Mouse (Mus musculus) neural tube, embryonic 11.5 days (tissue): ENCODE data around the gene Mt3. TPM values are rescaled to one million over a fixed set of nuclear protein-coding genes. Genes with fewer than 3 reads are reported as not detected.

ENCODE experiments used
- ATAC-seq: fragments of 200-750 bp; cut with Nextera tagmentation; 2 replicates; pipeline ENCODE4 v1.8.0; 2017; ENCODE audit warnings: moderate number of reproducible peaks, mild to moderate bottlenecking, moderate TSS enrichment, moderate library complexity; ENCODE audit not compliant: insufficient read depth, low FRiP score, low TSS enrichment
- DNase-seq: peaks from one replicate; pipeline ENCODE4 v3.0.0-alpha.2; 2015; ENCODE audit warnings: low spot score
- H3K27ac ChIP-seq: fragments of 300-500 bp; sonication (generic); 2 replicates; pipeline ENCODE4 v1.5.1; 2014; ENCODE audit warnings: low read depth, mild to moderate bottlenecking, low read length
- H3K27me3 ChIP-seq: fragments of 300-500 bp; sonication (generic); 2 replicates; pipeline ENCODE4 v1.6.1; 2014; ENCODE audit warnings: mild to moderate bottlenecking, low read length, mixed read lengths; ENCODE audit not compliant: control insufficient read depth, insufficient read depth
- H3K36me3 ChIP-seq: fragments of 300-500 bp; sonication (generic); 2 replicates; pipeline ENCODE4 v1.6.1; 2014; ENCODE audit warnings: mild to moderate bottlenecking, low read length, moderate library complexity, mixed read lengths; ENCODE audit not compliant: control insufficient read depth, insufficient read depth
- H3K4me1 ChIP-seq: fragments of 300-500 bp; sonication (generic); 2 replicates; pipeline ENCODE4 v1.6.1; 2014; ENCODE audit warnings: low read length, mixed read lengths; ENCODE audit not compliant: control insufficient read depth, insufficient read depth
- H3K4me2 ChIP-seq: fragments of 300-500 bp; sonication (generic); 2 replicates; pipeline ENCODE4 v1.6.1; 2014; ENCODE audit warnings: low read depth, mild to moderate bottlenecking, moderate library complexity
- H3K4me3 ChIP-seq: fragments of 300-500 bp; sonication (generic); 2 replicates; pipeline ENCODE4 v1.5.1; 2014; ENCODE audit warnings: low read depth, low read length
- H3K9ac ChIP-seq: fragments of 300-500 bp; sonication (generic); 2 replicates; pipeline ENCODE4 v1.6.1; 2014; ENCODE audit warnings: mild to moderate bottlenecking, low read length
- H3K9me3 ChIP-seq: fragments of 300-500 bp; sonication (generic); 2 replicates; pipeline ENCODE4 v1.6.1; 2016; ENCODE audit warnings: low read length; ENCODE audit not compliant: control insufficient read depth
- WGBS: fragments of 180-500 bp; shearing (Covaris S2); extraction: QIAGEN DNeasy Blood & Tissue Kit; methylation state at CpG from one replicate; pipeline ENCODE4 v1.1.7; 2014; 5-methylcytosine and 5-hydroxymethylcytosine counted together
- polyA plus RNA-seq: library from polyadenylated mRNA; unstranded; fragments of >200 nt; fragmentation: Nextera tagmentation; extraction: Ambion mirVana; gene quantifications from 2 replicates; pipeline ENCODE4 v1.2.1, GENCODE M21; 2014

The Mt3 gene
- polyA plus RNA-seq, 1 experiment from 2014 or later: 9.8 TPM

GRCm38 (mm10) chr8:94177716-94178390 lies 25.4 kb downstream of the Mt3 start:
- no peak overlapping the region for H3K27ac ChIP-seq
- no peak overlapping the region for H3K9ac ChIP-seq
- H3K9me3 ChIP-seq: no peaks in the 10 kb centered on the region
- no peaks in the 10 kb centered on the region for H3K36me3 ChIP-seq
- no peak overlapping the region for H3K4me2 ChIP-seq
- peaks cover 75% of the 10 kb centered on the region for H3K27me3 ChIP-seq
- H3K4me1 ChIP-seq: peaks cover 12% of the 10 kb centered on the region
- WGBS: 61% methylated on average over 7 of the region's 7 CpGs
- no peak for DNase-seq
- no peak for ATAC-seq
- H3K4me3 ChIP-seq: no peak overlapping the region

- no peak within 1 kb of the TSS for H3K27ac ChIP-seq
Measured at GRCm38 (mm10) chr8:94178857-94179712, 26.7 kb downstream of the Mt3 start, which contains the start of gene Mt1. Gene Mt1, plus strand, starts transcription at chr8:94179082.

DNA sequence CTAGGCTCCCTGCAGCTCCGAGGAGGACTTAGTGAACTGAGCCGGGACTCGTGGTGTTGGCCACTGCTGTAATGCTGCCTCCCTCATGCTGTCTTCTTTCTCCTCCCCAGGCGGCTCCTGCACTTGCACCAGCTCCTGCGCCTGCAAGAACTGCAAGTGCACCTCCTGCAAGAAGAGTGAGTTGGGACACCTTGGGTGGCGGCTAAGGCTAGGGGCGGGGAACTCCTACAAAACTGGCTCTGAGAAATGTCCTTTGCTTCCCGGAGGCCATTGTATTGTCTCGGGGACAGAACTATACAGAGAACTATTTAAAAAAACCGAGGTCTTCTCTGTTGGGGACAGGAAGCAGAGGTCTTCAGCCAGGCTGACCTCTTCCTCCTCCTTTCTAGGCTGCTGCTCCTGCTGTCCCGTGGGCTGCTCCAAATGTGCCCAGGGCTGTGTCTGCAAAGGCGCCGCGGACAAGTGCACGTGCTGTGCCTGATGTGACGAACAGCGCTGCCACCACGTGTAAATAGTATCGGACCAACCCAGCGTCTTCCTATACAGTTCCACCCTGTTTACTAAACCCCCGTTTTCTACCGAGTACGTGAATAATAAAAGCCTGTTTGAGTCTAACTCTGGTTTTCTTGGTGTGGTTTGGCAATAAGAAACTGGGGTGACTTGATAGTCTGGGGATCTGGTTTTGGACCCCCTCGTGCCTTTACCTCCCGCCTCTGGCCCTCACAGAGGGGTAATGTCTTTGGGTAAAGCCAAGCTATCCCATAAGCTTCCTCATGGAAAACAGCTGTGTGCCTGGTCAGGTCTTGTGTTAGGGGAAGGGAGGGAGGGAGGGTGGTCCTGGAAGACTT lies 27.5 kb downstream of the Mt3 start:
- peak overlapping the region; percentile 35 for H3K4me3 ChIP-seq
- H3K9me3 ChIP-seq: no peaks in the 10 kb centered on the region
- H3K27me3 ChIP-seq: peaks cover 74% of the 10 kb centered on the region
- no peak for ATAC-seq
- WGBS: 3% methylated on average over 25 of the region's 25 CpGs
- peak overlapping the region; percentile 71 for H3K4me2 ChIP-seq
- peak overlapping the region; percentile 18; the same call in 1 of the 2 replicates for H3K9ac ChIP-seq
- no peaks in the 10 kb centered on the region for H3K36me3 ChIP-seq
- no peak overlapping the region for H3K27ac ChIP-seq
- peaks cover 9% of the 10 kb centered on the region; the same call in 1 of the 2 replicates for H3K4me1 ChIP-seq
- peak; percentile 29 for DNase-seq

More at GRCm38 (mm10) chr8:94178857-94179712, 26.7 kb downstream of the Mt3 start, which contains the start of gene Mt1:
- under 1% methylated on average over 50 of the region's 50 CpGs for WGBS
- Histone ChIP-seq H3K36me3 (no peaks in the 10 kb centered on the region), H3K4me3 (peak within 1 kb of the TSS; percentile 35), H3K4me1 (peaks cover 9% of the 10 kb centered on the region; the same call in 1 of the 2 replicates), H3K9me3 (no peaks in the 10 kb centered on the region), H3K27me3 (peaks cover 75% of the 10 kb centered on the region), H3K4me2 (peak within 1 kb of the TSS; percentile 71), H3K9ac (peak within 1 kb of the TSS; percentile 18; the same call in 1 of the 2 replicates)
- DNase-seq: peak; percentile 82
- ATAC-seq: peak; percentile 70; the same call in 1 of the 2 replicates

- no peaks in the 10 kb centered on the region for H3K9me3 ChIP-seq
- H3K9ac ChIP-seq: no peak overlapping the region
- no peak for DNase-seq
- no peak overlapping the region for H3K27ac ChIP-seq
- WGBS: 75% methylated on average over 1 of the region's 1 CpGs
- H3K27me3 ChIP-seq: peaks cover 74% of the 10 kb centered on the region
- no peak overlapping the region for H3K4me2 ChIP-seq
- H3K36me3 ChIP-seq: no peaks in the 10 kb centered on the region
- ATAC-seq: no peak
- H3K4me3 ChIP-seq: no peak overlapping the region
- peaks cover 9% of the 10 kb centered on the region; the same call in 1 of the 2 replicates for H3K4me1 ChIP-seq
Measured at GRCm38 (mm10) chr8:94180561-94180908, 28.1 kb downstream of the Mt3 start.

DNA sequence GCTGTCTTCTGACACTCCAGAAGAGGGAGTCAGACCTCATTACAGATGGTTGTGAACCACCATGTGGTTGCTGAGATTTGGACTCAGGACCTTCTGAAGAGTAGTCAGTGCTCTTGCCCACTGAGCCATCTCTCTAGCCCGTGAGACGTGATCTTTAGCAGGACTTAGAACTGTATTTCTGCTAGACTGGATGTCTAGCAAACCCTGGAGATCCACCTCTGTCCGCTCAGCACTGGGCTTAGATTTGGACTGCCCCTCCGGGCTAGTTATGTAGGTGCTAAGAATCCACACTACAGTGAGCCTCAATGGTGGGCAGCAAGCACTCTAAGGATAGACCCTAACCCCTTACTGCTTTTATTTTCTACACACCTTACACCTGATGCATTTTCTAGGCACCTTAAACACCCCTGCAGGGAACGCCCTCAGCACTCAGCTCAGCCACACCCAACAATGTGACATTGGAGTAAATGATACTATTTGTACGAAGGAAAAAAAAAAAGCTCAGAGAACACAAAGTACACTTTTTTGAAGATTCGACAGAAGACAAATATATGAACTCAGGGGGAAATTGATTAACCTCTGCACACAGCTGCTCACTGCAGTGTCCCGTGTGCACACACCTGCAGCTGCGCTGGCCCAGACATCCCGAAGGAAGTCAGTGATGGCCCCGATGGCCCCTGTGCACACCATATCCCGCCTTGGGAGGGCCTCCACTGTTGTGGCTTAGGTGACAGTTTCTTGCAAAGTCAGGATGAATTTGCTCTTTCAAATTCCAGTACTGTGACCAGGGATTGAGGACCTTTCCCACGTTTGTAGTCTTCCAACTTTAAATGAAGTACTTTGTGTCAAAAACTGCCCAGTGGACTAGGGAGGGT lies 29.9 kb downstream of the Mt3 start:
- Histone ChIP-seq H3K9ac (no peak overlapping the region), H3K9me3 (no peaks in the 10 kb centered on the region), H3K4me2 (no peak overlapping the region), H3K4me3 (no peak overlapping the region), H3K4me1 (peaks cover 11% of the 10 kb centered on the region; the same call in 1 of the 2 replicates), H3K36me3 (no peaks in the 10 kb centered on the region), H3K27ac (no peak overlapping the region), H3K27me3 (peaks cover 84% of the 10 kb centered on the region)
- no peak for ATAC-seq
- DNase-seq: no peak
- 63% methylated on average over 13 of the region's 13 CpGs for WGBS

DNA sequence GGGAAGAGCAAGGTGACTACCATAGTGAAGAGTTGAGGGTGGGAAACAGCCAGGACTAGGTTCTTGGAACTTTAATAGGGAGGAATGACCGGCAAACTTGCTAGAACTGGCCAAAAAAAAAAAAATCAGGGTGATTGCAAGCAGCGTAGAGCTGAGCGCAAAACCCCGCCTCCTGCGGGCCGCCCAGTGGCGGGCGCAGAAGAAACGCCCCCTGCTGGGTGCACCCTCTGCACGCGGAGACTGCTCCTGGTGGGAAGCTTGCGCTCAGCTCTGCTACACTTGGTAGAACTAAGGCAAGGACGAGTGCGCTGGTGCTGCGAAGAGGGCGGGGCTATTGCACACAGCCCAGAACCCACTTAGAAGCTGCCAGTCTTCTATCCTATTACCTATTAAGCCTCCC lies 30.7 kb downstream of the Mt3 start:
- Histone ChIP-seq H3K27ac (no peak overlapping the region), H3K4me2 (peak overlapping the region; percentile 7; the same call in 1 of the 2 replicates), H3K4me3 (no peak overlapping the region), H3K27me3 (peaks cover 81% of the 10 kb centered on the region), H3K9me3 (no peaks in the 10 kb centered on the region), H3K4me1 (peaks cover 11% of the 10 kb centered on the region; the same call in 1 of the 2 replicates), H3K36me3 (no peaks in the 10 kb centered on the region), H3K9ac (no peak overlapping the region)
- WGBS: 0% methylated on average over 16 of the region's 16 CpGs
- peak; percentile 74 for DNase-seq
- ATAC-seq: 0 out of 2 replicates have a peak, but pooled peaks have one; percentile 32

- H3K27me3 ChIP-seq: peaks cover 70% of the 10 kb centered on the region
- ATAC-seq (no peak), DNase-seq (no peak)
- WGBS: 18% methylated on average over 12 of the region's 12 CpGs
- H3K9ac ChIP-seq: no peak overlapping the region
- no peaks in the 10 kb centered on the region for H3K9me3 ChIP-seq
- H3K4me3 ChIP-seq: no peak overlapping the region
- H3K27ac ChIP-seq: no peak overlapping the region
- H3K4me1 ChIP-seq: peaks cover 5% of the 10 kb centered on the region; the same call in 1 of the 2 replicates
- H3K36me3 ChIP-seq: no peaks in the 10 kb centered on the region
- H3K4me2 ChIP-seq: no peak overlapping the region
Measured at GRCm38 (mm10) chr8:94184357-94184843, 32.0 kb downstream of the Mt3 start.
